Comparison of ENCODE assay signal across 9 mouse cellular contexts in genomic region chr15:75048642-75049261, GRCm38 (mm10). TPM values are rescaled to one million over a fixed set of nuclear protein-coding genes. Genes with fewer than 3 reads are reported as not detected.
DNase-seq lines count a peak whose midpoint lies in the region; ATAC-seq and TF ChIP-seq lines count a peak whose summit lies in the region.
"Not testable (repeated sequence)": the region's sequence is repeated elsewhere in the genome, so short reads cannot be mapped to it uniquely, and the experiment has no call there.
"Had no signal": no experiment of that assay in that cellular context is flagged by ENCODE, and none has a peak within 500 bp of the region (broad histone marks: within the 10 kb centered on the region; RNA-seq: fewer than 3 reads in every experiment).

TSS of gene Ly6c1 (minus strand) at chr15:75048830.

- intact Hi-C loops in gastrocnemius, postnatal 36 days (cut with DNase I); heart, postnatal 25 days (cut with DNase I): not testable (repeated sequence)

- peak within 1 kb of the TSS; percentile 12; the same call in 1 of the 2 replicates for H3K4me3 ChIP-seq in cortical plate, adult 2 months (ENCODE audit: insufficient read depth, low read length)
- not testable (repeated sequence) for H3K4me3 ChIP-seq in lung, embryonic 15.5 days; stomach, embryonic 15.5 days (replicated peaks)

- not testable (repeated sequence) for H3K9ac ChIP-seq in lung, embryonic 15.5 days; stomach, embryonic 15.5 days

- peak within 1 kb of the TSS; percentile 46; the same call in 1 of the 2 replicates for H3K27ac ChIP-seq in cortical plate, adult 2 months (ENCODE audit: insufficient read depth, low read length)
- not testable (repeated sequence) for H3K27ac ChIP-seq in lung, embryonic 15.5 days; stomach, embryonic 15.5 days

- not testable (repeated sequence) for DNase-seq in adrenal gland, adult 18-20 months (ENCODE audit: low spot score in 2 of 2); gastrocnemius, postnatal 36 days; heart, postnatal 25 days (ENCODE audit: low spot score); layer of hippocampus, postnatal 14 days (ENCODE audit: low spot score in 2 of 2)
- peak; percentile 51 for DNase-seq in kidney, adult 9 months

- not testable (repeated sequence) for TF ChIP-seq CTCF in cortical plate, adult 2 months (IDR thresholded peaks at IDR 0.05; ENCODE audit: extremely low read depth, insufficient read depth, low read length)

- not testable (repeated sequence) for TF ChIP-seq POLR2A in cortical plate, adult 2 months (IDR thresholded peaks at IDR 0.05; ENCODE audit: extremely low read depth, insufficient read depth, low read length)

- not testable (repeated sequence) for H3K4me2 ChIP-seq in lung, embryonic 15.5 days; stomach, embryonic 15.5 days

- not testable (repeated sequence) for H3K36me3 ChIP-seq in lung, embryonic 15.5 days; stomach, embryonic 15.5 days

- H3K27me3 ChIP-seq in lung, embryonic 15.5 days; stomach, embryonic 15.5 days (replicated peaks): not testable (repeated sequence)

- not testable (repeated sequence) for H3K9me3 ChIP-seq in lung, embryonic 15.5 days; stomach, embryonic 15.5 days

- 78% methylated on average over 1 of the region's 1 CpGs for WGBS in lung, embryonic 15.5 days
- 53% methylated on average over 1 of the region's 1 CpGs for WGBS in stomach, embryonic 15.5 days

- not testable (repeated sequence) for H3K4me1 ChIP-seq in cortical plate, adult 2 months (ENCODE audit: control insufficient read depth, insufficient read depth, low read length); lung, embryonic 15.5 days; stomach, embryonic 15.5 days

- ATAC-seq in lung, embryonic 15.5 days (ENCODE audit: borderline replicate concordance, extremely low read depth, low FRiP score, low TSS enrichment); stomach, embryonic 15.5 days (ENCODE audit: insufficient read depth, low FRiP score, low read depth): not testable (repeated sequence)

RNA-seq across cellular contexts. Expression of gene Ly6c1, which starts in this region (rescaled TPM):
- 100 to 1,000 TPM; 112 to 134 TPM for total RNA-seq in adrenal gland, adult 18-20 months (2021)
- polyA plus RNA-seq in cortical plate, adult 2 months (2012; rRNA removed) = 201 and 222 TPM in 2 replicates
- 100 to 1,000 TPM; 107 to 124 TPM for total RNA-seq in gastrocnemius, postnatal 36 days (2021)
- 100 to 1,000 TPM; 221 to 300 TPM for total RNA-seq in heart, postnatal 25 days (2021)
- total RNA-seq in layer of hippocampus, postnatal 14 days (2021) = 10 to 100 TPM; 53.7 to 64.7 TPM
- 17.0 and 18.6 TPM in 2 replicates for polyA plus RNA-seq in lung, embryonic 15.5 days (2015; fragmentation: Nextera tagmentation; extraction: Ambion mirVana)
- 17.8 and 19.4 TPM in 2 replicates for polyA plus RNA-seq in stomach, embryonic 15.5 days (2015; fragmentation: Nextera tagmentation; extraction: Ambion mirVana)
- polyA plus RNA-seq: macrophage had no signal
